Mouse (Mus musculus): ENCODE measurements around the gene Nudt1. TPM values are rescaled to one million over a fixed set of nuclear protein-coding genes. Genes with fewer than 3 reads are reported as not detected.

The Nudt1 gene
- polyA plus RNA-seq, 1 experiment, result 39.4 TPM

DNA sequence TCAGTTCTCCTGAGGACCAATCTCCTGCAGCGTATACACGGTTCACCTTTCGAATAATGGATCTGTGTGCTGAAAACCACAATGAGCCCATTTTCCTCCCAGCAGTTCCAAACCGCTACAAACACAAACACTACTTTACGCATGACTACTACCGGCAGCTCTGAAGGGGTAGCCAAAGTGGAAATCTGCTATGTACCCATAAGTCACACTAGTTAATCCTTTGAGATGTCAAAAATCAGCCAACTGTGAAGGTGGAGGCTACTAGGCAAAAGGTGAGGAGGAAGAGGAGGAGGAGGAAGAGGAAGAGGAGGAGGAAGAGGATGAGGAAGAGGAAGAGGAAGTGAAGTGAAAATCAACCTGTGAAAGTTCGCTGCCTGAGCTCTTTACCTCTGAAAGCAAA lies 65.8 kb downstream of the Nudt1 start:
- H3K9ac ChIP-seq (ENCODE audit: low read depth, poor library complexity, severe bottlenecking), result no peak overlapping the region
- TF ChIP-seq EP300 (IDR thresholded peaks at IDR 0.05; ENCODE audit: insufficient read depth, low read depth, low read length), result no peak
- TF ChIP-seq CTCF (IDR thresholded peaks at IDR 0.05; ENCODE audit: low read depth, low read length), result no peak
- H3K4me3 ChIP-seq (ENCODE audit: low read depth, low read length), result no peak overlapping the region
- no peaks in the 10 kb centered on the region for H3K9me3 ChIP-seq (replicated peaks; ENCODE audit: control insufficient read depth, insufficient read depth, low read length, poor library complexity, severe bottlenecking)
- H3K4me1 ChIP-seq (ENCODE audit: control insufficient read depth, insufficient read depth, low read length), result no peaks in the 10 kb centered on the region
- no peak overlapping the region for H3K27ac ChIP-seq (ENCODE audit: insufficient read depth, low read length)
- no peaks in the 10 kb centered on the region for H3K27me3 ChIP-seq (ENCODE audit: control insufficient read depth, insufficient read depth, low read length, poor library complexity, severe bottlenecking)
- H3K36me3 ChIP-seq (ENCODE audit: control insufficient read depth, insufficient read depth, low read length, poor library complexity, severe bottlenecking), result no peaks in the 10 kb centered on the region

Other genes starting within 250 kb of the Nudt1 start
- gene Mad1l1, start 104 bp upstream of the Nudt1 start, polyA plus RNA-seq (2011; ENCODE audit: insufficient read depth, insufficient read length, low read depth, missing spikeins), result 25.4 and 26.4 TPM in 2 replicates
- gene Mrm2, start 10.2 kb downstream of the Nudt1 start, polyA plus RNA-seq (2011; ENCODE audit: insufficient read depth, insufficient read length, low read depth, missing spikeins), result 5.6 and 8.8 TPM in 2 replicates
- 24.8 and 26.1 TPM in 2 replicates for gene Snx8, start 67.6 kb downstream of the Nudt1 start, polyA plus RNA-seq (2011; ENCODE audit: insufficient read depth, insufficient read length, low read depth, missing spikeins)
- gene Eif3b, start 97.7 kb downstream of the Nudt1 start, polyA plus RNA-seq (2011; ENCODE audit: insufficient read depth, insufficient read length, low read depth, missing spikeins), result 250 and 283 TPM in 2 replicates
- 0.19 and 0.30 TPM in 2 replicates for gene Gm4869, start 124.0 kb downstream of the Nudt1 start, polyA plus RNA-seq (2011; ENCODE audit: insufficient read depth, insufficient read length, low read depth, missing spikeins)
- 14.6 and 18.5 TPM in 2 replicates for gene Chst12, start 183.9 kb downstream of the Nudt1 start, polyA plus RNA-seq (2011; ENCODE audit: insufficient read depth, insufficient read length, low read depth, missing spikeins)
- gene Grifin, start 243.4 kb downstream of the Nudt1 start, polyA plus RNA-seq (2011; ENCODE audit: insufficient read depth, insufficient read length, low read depth, missing spikeins), result not detected in 2 replicates

All from ES-Bruce4 (cell line).